Mouse (Mus musculus) bone marrow macrophage, adult 2 months (primary cell): ENCODE measurements around the gene Gm10340. TPM values are rescaled to one million over a fixed set of nuclear protein-coding genes. Genes with fewer than 3 reads are reported as not detected.
"Not testable (repeated sequence)": the region's sequence is repeated elsewhere in the genome, so short reads cannot be mapped to it uniquely, and the experiment has no call there.

ENCODE experiments used
- H3K27ac ChIP-seq: 2 replicates; pipeline ENCODE4 v1.5.1; 2012; ENCODE audit warnings: low read depth, low read length; ENCODE audit not compliant: insufficient read depth
- H3K4me1 ChIP-seq: 2 replicates; pipeline ENCODE4 v1.6.1; 2012; ENCODE audit warnings: low read length; ENCODE audit not compliant: control insufficient read depth, insufficient read depth
- H3K4me3 ChIP-seq: 2 replicates; pipeline ENCODE4 v1.5.1; 2012; ENCODE audit warnings: mild to moderate bottlenecking, low read length, moderate library complexity; ENCODE audit not compliant: insufficient read depth
- polyA plus RNA-seq: library from polyadenylated mRNA; stranded (reverse); fragments of >200 nt; gene quantifications from 2 replicates; pipeline ENCODE4 v1.2.4, GENCODE M21; 2012; ENCODE audit not compliant: missing spikeins, insufficient read depth, insufficient read length

Gm10340 gene
- not detected in 2 replicates for polyA plus RNA-seq

DNA sequence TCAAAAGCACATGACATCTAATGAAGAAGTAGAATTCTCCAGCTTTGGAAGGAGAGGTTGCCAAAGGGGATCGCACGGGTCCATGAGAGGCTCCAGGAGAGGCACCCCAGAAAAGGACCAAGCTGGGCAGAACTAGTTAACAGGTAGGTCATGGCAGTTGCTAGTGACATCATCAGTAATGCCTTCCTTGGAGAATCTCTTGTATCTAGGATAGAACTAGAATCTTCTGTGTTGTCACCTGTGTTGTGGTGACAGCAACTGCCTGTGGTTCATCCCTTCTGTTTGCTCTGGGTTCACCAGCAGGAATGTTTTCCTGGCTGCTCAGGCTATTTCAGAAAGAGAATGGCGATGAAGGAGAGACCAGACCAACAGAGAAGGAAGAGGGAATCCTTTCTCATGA lies at the start of gene Gm10340:
TSS of gene Gm10340 (plus strand) at position 301 of the 400 bp plus-strand sequence.
- H3K4me1 ChIP-seq, H3K4me3 ChIP-seq, H3K27ac ChIP-seq: not testable (repeated sequence)

DNA sequence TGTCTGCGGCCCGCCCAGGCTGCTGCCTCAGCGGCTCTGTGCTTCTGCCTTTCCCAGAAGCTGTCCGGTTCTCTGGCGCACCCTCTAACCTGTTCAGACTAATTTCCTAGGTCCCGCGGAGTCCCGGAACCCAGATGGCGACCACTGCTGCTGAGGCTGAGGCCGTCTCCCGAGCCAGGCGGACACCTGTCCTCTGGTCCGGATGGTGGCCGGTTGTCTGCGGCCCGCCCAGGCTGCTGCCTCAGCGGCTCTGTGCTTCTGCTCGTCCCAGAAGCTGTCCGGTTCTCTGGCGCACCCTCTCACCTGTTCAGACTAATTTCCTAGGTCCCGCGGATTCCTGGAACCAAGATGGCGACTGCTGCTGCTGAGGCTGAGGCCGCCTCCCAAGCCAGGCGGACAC lies 17.7 kb upstream of the Gm10340 start:
- not testable (repeated sequence) for H3K4me1 ChIP-seq

DNA sequence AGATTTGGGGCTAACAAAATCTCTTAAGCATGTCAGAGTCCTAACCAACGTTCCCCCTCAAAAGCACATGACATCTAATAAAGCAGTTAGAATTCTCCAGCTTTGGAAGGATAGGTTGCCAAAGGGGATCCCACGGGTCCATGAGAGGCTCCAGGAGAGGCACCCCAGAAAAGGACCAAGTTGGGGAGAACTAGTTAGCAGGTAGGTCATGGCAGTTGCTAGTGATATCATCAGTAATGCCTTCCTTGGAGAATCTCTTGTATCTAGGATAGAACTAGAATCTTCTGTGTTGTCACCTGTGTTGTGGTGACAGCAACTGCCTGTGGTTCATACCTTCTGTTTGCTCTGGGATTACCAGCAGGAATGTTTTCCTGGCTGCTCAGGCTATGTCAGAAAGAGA lies 54.2 kb downstream of the Gm10340 start, which contains the start of gene Gm5795:
TSS of gene Gm5795 (plus strand) at position 301 of the 400 bp plus-strand sequence.
- not testable (repeated sequence) for H3K4me3 ChIP-seq, H3K27ac ChIP-seq, H3K4me1 ChIP-seq

More for the DNA sequence above, 17.7 kb upstream of the Gm10340 start:
- H3K4me3 ChIP-seq, H3K27ac ChIP-seq: not testable (repeated sequence)

Other genes starting within 250 kb of the Gm10340 start
- not detected in 2 replicates for gene Gm2888, start 104.0 kb upstream of the Gm10340 start, polyA plus RNA-seq
- not detected in 2 replicates for gene Gm2897, start 84.7 kb upstream of the Gm10340 start, polyA plus RNA-seq
- gene Gm5795, start 54.3 kb downstream of the Gm10340 start, polyA plus RNA-seq: not detected in 2 replicates
- not detected in 2 replicates for gene D830030K20Rik, start 74.5 kb downstream of the Gm10340 start, polyA plus RNA-seq
- gene Gm2956, start 198.6 kb downstream of the Gm10340 start, polyA plus RNA-seq: not detected in 2 replicates